Mouse (Mus musculus) ES-Bruce4 (cell line): Measurements from ENCODE around the gene Mob1a. TPM values are rescaled to one million over a fixed set of nuclear protein-coding genes. Genes with fewer than 3 reads are reported as not detected.

Experiments
- H3K27ac ChIP-seq: 2 replicates; pipeline ENCODE4 v1.5.1; 2012; ENCODE audit warnings: low read length, inconsistent platforms; ENCODE audit not compliant: insufficient read depth
- H3K27me3 ChIP-seq: 2 replicates; pipeline ENCODE4 v1.6.1; 2012; ENCODE audit warnings: mild to moderate bottlenecking, low read length, inconsistent platforms; ENCODE audit not compliant: control insufficient read depth, poor library complexity, insufficient read depth, severe bottlenecking
- H3K36me3 ChIP-seq: 2 replicates; pipeline ENCODE4 v1.6.1; 2012; ENCODE audit warnings: inconsistent platforms, mild to moderate bottlenecking, low read length, moderate library complexity; ENCODE audit not compliant: control insufficient read depth, poor library complexity, insufficient read depth, severe bottlenecking
- H3K4me1 ChIP-seq: one replicate; pipeline ENCODE4 v1.8.1; 2011; ENCODE audit warnings: low read length; ENCODE audit not compliant: control insufficient read depth, insufficient read depth
- H3K4me3 ChIP-seq: 2 replicates; pipeline ENCODE4 v1.5.1; 2011; ENCODE audit warnings: low read depth, mild to moderate bottlenecking, low read length
- H3K9ac ChIP-seq: 2 replicates; pipeline ENCODE4 v1.6.1; 2012; ENCODE audit warnings: low read depth, mild to moderate bottlenecking, inconsistent platforms; ENCODE audit not compliant: poor library complexity, severe bottlenecking
- H3K9me3 ChIP-seq: replicated peaks from 2 replicates; pipeline ENCODE4 v1.6.1; 2012; ENCODE audit warnings: mild to moderate bottlenecking, low read length, inconsistent platforms; ENCODE audit not compliant: control insufficient read depth, poor library complexity, insufficient read depth, severe bottlenecking
- CTCF ChIP-seq: IDR thresholded peaks from one replicate; pipeline ENCODE4 v1.8.1; 2011; ENCODE audit warnings: low read depth, low read length
- EP300 ChIP-seq: IDR thresholded peaks from 2 replicates; pipeline ENCODE4 v1.6.1; 2011; ENCODE audit warnings: low read depth, low read length; ENCODE audit not compliant: insufficient read depth
- POLR2A ChIP-seq: IDR thresholded peaks from one replicate; pipeline ENCODE4 v1.8.1; 2011; ENCODE audit warnings: low read length; ENCODE audit not compliant: insufficient read depth
- polyA plus RNA-seq: library from polyadenylated mRNA; stranded (reverse); fragments of >200 nt; gene quantifications from 2 replicates; pipeline ENCODE4 v1.2.4, GENCODE M21; 2011; ENCODE audit warnings: low read depth; ENCODE audit not compliant: missing spikeins, insufficient read depth, insufficient read length

Gene Mob1a
- polyA plus RNA-seq, 1 experiment = 62.1 TPM

GRCm38 (mm10) chr6:83354856-83355781 lies 29.3 kb downstream of the Mob1a start:
- TF ChIP-seq EP300 (no peak), CTCF (no peak), POLR2A (no peak)

DNA sequence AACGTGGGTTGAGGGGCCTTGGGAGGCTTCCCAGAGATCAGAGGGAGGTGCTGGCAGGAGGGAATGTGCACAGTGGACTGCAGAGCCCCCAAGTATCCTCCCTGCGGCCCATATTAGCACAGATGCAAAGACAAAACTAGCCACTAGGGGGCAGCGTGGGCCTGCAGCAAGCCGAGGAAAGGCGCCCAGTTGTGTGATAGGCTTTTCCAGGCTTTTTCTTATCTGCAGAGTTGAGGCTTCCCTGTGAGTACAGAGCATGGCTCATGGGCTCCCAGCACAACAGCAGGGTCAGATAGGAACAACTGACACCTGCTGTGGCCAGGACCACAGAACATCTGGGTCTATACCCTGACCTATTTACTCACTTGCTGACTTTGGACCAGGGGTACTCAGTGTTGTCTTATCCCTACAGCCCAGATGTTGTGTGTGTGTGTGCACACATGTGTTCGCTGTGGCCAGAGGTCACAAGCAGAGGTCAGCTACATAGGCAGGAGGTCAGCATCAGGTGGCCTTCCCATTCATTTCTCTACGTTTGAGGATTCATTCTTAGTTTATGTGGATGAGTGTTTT lies 30.8 kb downstream of the Mob1a start:
- TF ChIP-seq CTCF = peak; percentile 92
- no peak for TF ChIP-seq EP300
- Histone ChIP-seq H3K4me1 (no peaks in the 10 kb centered on the region), H3K27ac (no peak overlapping the region), H3K4me3 (no peak overlapping the region), H3K36me3 (peaks cover 2% of the 10 kb centered on the region; the same call in 1 of the 2 replicates), H3K27me3 (no peaks in the 10 kb centered on the region), H3K9ac (no peak overlapping the region), H3K9me3 (no peaks in the 10 kb centered on the region)

More at GRCm38 (mm10) chr6:83354856-83355781, 29.3 kb downstream of the Mob1a start:
- Histone ChIP-seq H3K9ac (no peak overlapping the region), H3K4me1 (no peaks in the 10 kb centered on the region), H3K36me3 (peaks cover 2% of the 10 kb centered on the region; the same call in 1 of the 2 replicates), H3K9me3 (no peaks in the 10 kb centered on the region), H3K27ac (no peak overlapping the region), H3K4me3 (no peak overlapping the region), H3K27me3 (no peaks in the 10 kb centered on the region)

DNA sequence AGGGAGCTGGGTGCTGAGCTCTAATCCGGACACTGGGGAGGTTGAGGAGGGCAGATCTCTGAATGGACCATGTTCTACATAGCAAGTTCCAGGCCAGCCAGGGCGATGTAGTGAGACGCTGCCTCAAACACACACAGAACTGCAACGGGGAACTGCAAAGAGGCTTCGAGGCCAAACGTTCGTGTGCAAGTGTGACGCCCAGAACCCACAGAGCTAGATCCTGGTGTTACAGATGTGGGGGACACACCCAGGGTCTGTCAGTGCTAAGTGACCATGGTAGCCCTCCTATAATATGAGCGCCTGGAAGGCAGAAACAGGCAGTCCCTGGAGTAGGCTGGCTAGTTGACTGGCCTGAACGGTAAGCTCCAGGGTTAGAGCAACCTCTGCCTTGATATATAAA lies 31.6 kb downstream of the Mob1a start:
- H3K4me3 ChIP-seq = no peak overlapping the region
- H3K27me3 ChIP-seq = no peaks in the 10 kb centered on the region
- no peak for TF ChIP-seq POLR2A
- TF ChIP-seq EP300 = no peak
- no peaks in the 10 kb centered on the region for H3K9me3 ChIP-seq
- H3K9ac ChIP-seq = no peak overlapping the region
- no peaks in the 10 kb centered on the region for H3K4me1 ChIP-seq
- H3K27ac ChIP-seq = no peak overlapping the region
- peaks cover 2% of the 10 kb centered on the region; the same call in 1 of the 2 replicates for H3K36me3 ChIP-seq

DNA sequence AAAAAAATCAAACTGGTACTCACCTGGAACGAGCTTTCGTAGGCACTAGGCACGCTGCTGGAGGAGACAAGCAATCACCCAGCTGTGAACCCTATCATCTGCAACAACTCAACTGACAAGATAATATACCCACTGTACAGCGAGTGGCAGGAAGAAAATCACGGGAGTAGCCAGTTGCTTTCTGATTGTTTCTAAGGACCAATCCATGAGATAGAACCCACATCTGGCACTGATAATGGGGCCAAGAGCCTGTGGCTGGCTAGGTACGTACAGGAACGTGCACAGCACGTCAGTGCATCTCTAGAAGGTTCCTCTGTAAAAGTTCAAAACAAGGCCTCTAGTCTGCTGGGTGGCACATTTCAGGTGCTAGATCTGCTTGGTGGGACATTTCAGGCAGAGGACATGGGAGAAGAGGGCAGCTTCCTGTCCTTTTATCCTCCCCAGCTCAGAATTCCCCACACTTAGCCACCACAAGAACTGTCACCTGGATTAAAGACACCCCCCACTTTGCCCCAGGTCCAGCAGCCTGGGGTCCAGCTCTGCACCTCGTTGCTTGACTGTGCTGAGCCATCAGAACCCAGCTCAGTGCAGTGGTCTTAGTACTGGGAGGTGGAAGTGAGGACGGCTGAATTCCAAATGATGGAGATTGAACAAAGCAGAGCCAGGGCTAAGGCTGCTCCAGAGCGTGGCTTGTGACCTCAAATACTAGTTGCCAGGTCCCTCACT lies 35.9 kb downstream of the Mob1a start:
- H3K27ac ChIP-seq = no peak overlapping the region
- no peak overlapping the region for H3K9ac ChIP-seq
- H3K9me3 ChIP-seq = no peaks in the 10 kb centered on the region
- TF ChIP-seq POLR2A = no peak
- no peak for TF ChIP-seq CTCF
- no peak for TF ChIP-seq EP300
- no peaks in the 10 kb centered on the region for H3K27me3 ChIP-seq
- H3K4me1 ChIP-seq = no peaks in the 10 kb centered on the region
- H3K36me3 ChIP-seq = peaks cover 2% of the 10 kb centered on the region; the same call in 1 of the 2 replicates
- no peak overlapping the region for H3K4me3 ChIP-seq

GRCm38 (mm10) chr6:83363075-83363474 lies 37.3 kb downstream of the Mob1a start:
- H3K27me3 ChIP-seq = no peaks in the 10 kb centered on the region
- H3K9me3 ChIP-seq = no peaks in the 10 kb centered on the region
- H3K4me3 ChIP-seq = no peak overlapping the region
- no peak overlapping the region for H3K9ac ChIP-seq
- H3K36me3 ChIP-seq = peaks cover 2% of the 10 kb centered on the region; the same call in 1 of the 2 replicates
- no peaks in the 10 kb centered on the region for H3K4me1 ChIP-seq
- no peak overlapping the region for H3K27ac ChIP-seq
- no peak for TF ChIP-seq EP300
- TF ChIP-seq CTCF = no peak
- TF ChIP-seq POLR2A = no peak
